Mouse (Mus musculus) embryonic facial prominence, embryonic 14.5 days (tissue): Measurements from ENCODE around the gene Pigb. TPM values are rescaled to one million over a fixed set of nuclear protein-coding genes. Genes with fewer than 3 reads are reported as not detected.

Experiments used
- ATAC-seq: fragments of 200-750 bp; cut with Nextera tagmentation; 2 replicates; pipeline ENCODE4 v1.8.0; 2017; ENCODE audit warnings: low read depth, moderate number of reproducible peaks, moderate TSS enrichment
- DNase-seq: peaks from one replicate; pipeline ENCODE4 v3.0.0-alpha.2; 2015; ENCODE audit warnings: low spot score
- H3K27ac ChIP-seq: fragments of 300-500 bp; sonication (generic); replicated peaks from 2 replicates; pipeline ENCODE4 v1.5.1; 2014; ENCODE audit warnings: low read depth, mild to moderate bottlenecking, low read length, moderate library complexity
- H3K27me3 ChIP-seq: fragments of 300-500 bp; sonication (generic); replicated peaks from 2 replicates; pipeline ENCODE4 v1.6.1; 2014; ENCODE audit warnings: low read length; ENCODE audit not compliant: control insufficient read depth, insufficient read depth
- H3K36me3 ChIP-seq: fragments of 300-500 bp; sonication (generic); 2 replicates; pipeline ENCODE4 v1.6.1; 2014; ENCODE audit warnings: low read length, mixed read lengths; ENCODE audit not compliant: control insufficient read depth, insufficient read depth
- H3K4me1 ChIP-seq: fragments of 300-500 bp; sonication (generic); 2 replicates; pipeline ENCODE4 v1.6.1; 2014; ENCODE audit warnings: antibody characterized with exemption, low read length; ENCODE audit not compliant: control insufficient read depth, insufficient read depth
- H3K4me2 ChIP-seq: fragments of 300-500 bp; sonication (generic); 2 replicates; pipeline ENCODE4 v1.6.1; 2014; ENCODE audit warnings: low read depth, mild to moderate bottlenecking, low read length, moderate library complexity, mixed read lengths
- H3K4me3 ChIP-seq: fragments of 300-500 bp; sonication (generic); 2 replicates; pipeline ENCODE4 v1.5.1; 2014; ENCODE audit warnings: low read depth, mild to moderate bottlenecking, low read length
- H3K9ac ChIP-seq: fragments of 300-500 bp; sonication (generic); 2 replicates; pipeline ENCODE4 v1.6.1; 2014; ENCODE audit warnings: low read depth, mild to moderate bottlenecking, low read length, moderate library complexity, mixed read lengths
- H3K9me3 ChIP-seq: fragments of 300-500 bp; sonication (generic); 2 replicates; pipeline ENCODE4 v1.6.1; 2016; ENCODE audit warnings: low read length; ENCODE audit not compliant: control insufficient read depth
- WGBS: fragments of 180-500 bp; shearing (Covaris S2); extraction: QIAGEN DNeasy Blood & Tissue Kit; methylation state at CpG from one replicate; pipeline ENCODE4 v1.1.7; 2014; 5-methylcytosine and 5-hydroxymethylcytosine counted together
- polyA plus RNA-seq: library from polyadenylated mRNA; unstranded; fragments of >200 nt; fragmentation: Nextera tagmentation; extraction: Ambion mirVana; gene quantifications from 2 replicates; pipeline ENCODE4 v1.2.1, GENCODE M21; 2014

The Pigb gene
- polyA plus RNA-seq, 1 experiment from 2014 or later = 11.5 TPM

GRCm38 (mm10) chr9:73044146-73045079 lies 4.2 kb upstream of the Pigb start, which contains the start of gene Rab27a:
TSS of gene Rab27a (plus strand) at chr9:73044854.
- Histone ChIP-seq H3K9ac (peak within 1 kb of the TSS; percentile 70), H3K36me3 (no peaks in the 10 kb centered on the region), H3K4me2 (peak within 1 kb of the TSS; percentile 98), H3K27me3 (no peaks in the 10 kb centered on the region), H3K4me3 (peak within 1 kb of the TSS; percentile 52), H3K4me1 (peaks cover 16% of the 10 kb centered on the region), H3K27ac (0 out of 2 replicates have a peak within 1 kb of the TSS, but pooled peaks have one; percentile 21), H3K9me3 (no peaks in the 10 kb centered on the region)
- under 1% methylated on average over 41 of the region's 41 CpGs for WGBS
- ATAC-seq (peak; percentile 71), DNase-seq (peak; percentile 92)

- ATAC-seq (peak; percentile 89), DNase-seq (peak; percentile 95)
- Histone ChIP-seq H3K36me3 (peaks cover 14% of the 10 kb centered on the region; the same call in 1 of the 2 replicates), H3K4me2 (peak overlapping the region; percentile 91), H3K27ac (peak overlapping the region; percentile 85), H3K9me3 (no peaks in the 10 kb centered on the region), H3K9ac (peak overlapping the region; percentile 85), H3K4me1 (peaks cover 13% of the 10 kb centered on the region), H3K4me3 (peak overlapping the region; percentile 87), H3K27me3 (no peaks in the 10 kb centered on the region)
- WGBS = under 1% methylated on average over 49 of the region's 49 CpGs
Observed at GRCm38 (mm10) chr9:73039222-73039945, 794 bp downstream of the Pigb start.

- H3K9me3 ChIP-seq = no peaks in the 10 kb centered on the region
- H3K9ac ChIP-seq = no peak overlapping the region
- ATAC-seq = no peak
- H3K36me3 ChIP-seq = peaks cover 54% of the 10 kb centered on the region
- no peak for DNase-seq
- no peaks in the 10 kb centered on the region for H3K4me1 ChIP-seq
- no peak overlapping the region for H3K4me3 ChIP-seq
- no peak overlapping the region for H3K27ac ChIP-seq
- 93% methylated on average over 1 of the region's 1 CpGs for WGBS
- H3K4me2 ChIP-seq = no peak overlapping the region
- H3K27me3 ChIP-seq = no peaks in the 10 kb centered on the region
Observed at GRCm38 (mm10) chr9:73033406-73033805, 6.8 kb downstream of the Pigb start.

DNA sequence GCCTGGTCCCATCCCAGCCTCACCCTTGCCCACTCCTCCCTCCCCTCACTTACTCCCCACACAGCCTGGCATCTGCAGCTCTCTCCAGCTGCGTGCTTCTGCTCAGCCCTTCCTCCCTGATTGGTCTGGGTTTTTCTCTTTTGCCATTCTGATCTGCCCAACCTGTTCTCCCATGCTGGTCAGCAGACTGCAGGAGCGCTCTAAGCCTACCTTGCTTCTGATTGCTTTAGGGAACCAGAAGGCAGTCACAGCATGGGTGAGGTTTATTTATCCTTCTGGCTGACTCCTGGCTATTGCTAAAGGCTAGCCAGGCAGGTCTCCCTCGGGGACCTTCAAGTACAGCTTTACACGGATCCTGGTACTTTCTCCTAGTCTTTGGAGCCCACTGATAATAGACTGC lies 8.8 kb downstream of the Pigb start:
- DNase-seq (no peak), ATAC-seq (no peak)
- Histone ChIP-seq H3K4me2 (no peak overlapping the region), H3K27ac (no peak overlapping the region), H3K9me3 (no peaks in the 10 kb centered on the region), H3K4me3 (no peak overlapping the region), H3K36me3 (peaks cover 54% of the 10 kb centered on the region), H3K4me1 (no peaks in the 10 kb centered on the region), H3K27me3 (no peaks in the 10 kb centered on the region), H3K9ac (no peak overlapping the region)
- 70% methylated on average over 4 of the region's 4 CpGs for WGBS

DNA sequence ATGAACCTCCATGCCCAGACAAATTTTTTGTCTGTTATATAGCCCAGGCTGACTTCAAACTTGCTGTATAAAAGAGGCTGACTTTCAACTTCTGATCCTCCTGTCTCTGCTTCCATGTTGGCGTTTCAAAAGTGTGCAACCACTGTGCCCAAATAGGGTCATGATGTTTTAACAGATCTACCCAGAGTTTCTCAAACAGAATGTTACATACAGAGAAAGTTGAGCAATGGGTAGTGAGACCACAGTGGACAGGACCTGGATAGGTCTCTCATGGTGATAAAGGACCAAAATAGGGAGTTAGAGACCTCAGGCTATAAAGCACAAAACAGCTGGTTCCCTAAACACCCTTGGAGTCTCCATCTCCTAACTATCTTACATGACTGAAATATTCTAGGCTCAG lies 9.7 kb downstream of the Pigb start:
- 94% methylated on average over 1 of the region's 1 CpGs for WGBS
- H3K27ac ChIP-seq = no peak overlapping the region
- H3K9ac ChIP-seq = no peak overlapping the region
- peaks cover 49% of the 10 kb centered on the region for H3K36me3 ChIP-seq
- H3K4me2 ChIP-seq = no peak overlapping the region
- DNase-seq (no peak), ATAC-seq (no peak)
- no peaks in the 10 kb centered on the region for H3K9me3 ChIP-seq
- no peak overlapping the region for H3K4me3 ChIP-seq
- H3K27me3 ChIP-seq = no peaks in the 10 kb centered on the region
- H3K4me1 ChIP-seq = no peaks in the 10 kb centered on the region

GRCm38 (mm10) chr9:73025818-73026636 lies 14.2 kb downstream of the Pigb start:
- Histone ChIP-seq H3K4me1 (no peaks in the 10 kb centered on the region), H3K27ac (no peak overlapping the region), H3K9me3 (no peaks in the 10 kb centered on the region), H3K9ac (peak overlapping the region; percentile 35; the same call in 1 of the 2 replicates), H3K36me3 (peaks cover 30% of the 10 kb centered on the region; the same call in 1 of the 2 replicates), H3K4me3 (no peak overlapping the region; the same call in 1 of the 2 replicates), H3K4me2 (peak overlapping the region; percentile 29), H3K27me3 (no peaks in the 10 kb centered on the region)
- no peak for DNase-seq
- 31% methylated on average over 16 of the region's 17 CpGs for WGBS
- peak; percentile 22; the same call in 1 of the 2 replicates for ATAC-seq

DNA sequence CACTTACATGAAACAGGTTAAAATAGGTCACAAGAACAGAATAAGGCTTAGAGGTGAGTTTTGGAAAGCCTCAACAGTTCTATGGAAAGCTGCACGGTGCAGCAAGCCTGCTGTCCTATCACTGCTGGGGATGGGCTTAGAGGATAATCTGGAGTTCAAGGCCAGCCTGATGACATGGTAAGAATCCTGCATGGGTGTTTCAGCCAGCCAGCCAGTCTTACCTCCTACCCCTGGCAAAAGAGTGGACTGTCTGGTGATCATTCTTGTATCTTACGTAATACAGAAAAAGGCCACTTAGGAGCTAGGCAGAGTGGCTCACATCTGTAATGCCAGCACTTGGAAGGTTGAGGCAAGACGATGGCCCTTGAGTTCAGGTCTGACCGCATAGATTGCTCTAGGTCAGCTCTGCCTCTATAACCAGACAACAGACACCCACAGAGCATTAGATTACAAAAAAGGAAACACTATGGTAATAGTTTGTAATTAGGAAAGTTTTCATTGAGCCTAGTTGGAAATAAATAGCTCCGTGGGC lies 19.5 kb downstream of the Pigb start:
- no peak overlapping the region for H3K27ac ChIP-seq
- H3K27me3 ChIP-seq = no peaks in the 10 kb centered on the region
- H3K36me3 ChIP-seq = peaks cover 61% of the 10 kb centered on the region
- H3K4me2 ChIP-seq = no peak overlapping the region
- no peaks in the 10 kb centered on the region for H3K4me1 ChIP-seq
- H3K4me3 ChIP-seq = no peak overlapping the region
- H3K9ac ChIP-seq = no peak overlapping the region
- DNase-seq = no peak
- ATAC-seq = no peak
- WGBS = 97% methylated on average over 5 of the region's 5 CpGs
- H3K9me3 ChIP-seq = no peaks in the 10 kb centered on the region

- Histone ChIP-seq H3K27ac (no peak overlapping the region), H3K27me3 (no peaks in the 10 kb centered on the region), H3K9me3 (no peaks in the 10 kb centered on the region), H3K4me3 (no peak overlapping the region), H3K4me2 (no peak overlapping the region), H3K9ac (no peak overlapping the region), H3K4me1 (no peaks in the 10 kb centered on the region), H3K36me3 (peaks cover 69% of the 10 kb centered on the region)
- no peak for ATAC-seq
- WGBS = 91% methylated on average over 10 of the region's 10 CpGs
- no peak for DNase-seq
Observed at GRCm38 (mm10) chr9:73019841-73020240, 20.3 kb downstream of the Pigb start.
